Mouse (Mus musculus): ENCODE data around the gene Abcc6.
A peak's percentile ranks its signal among the peaks of the same experiment; 100 is the strongest.

DNA sequence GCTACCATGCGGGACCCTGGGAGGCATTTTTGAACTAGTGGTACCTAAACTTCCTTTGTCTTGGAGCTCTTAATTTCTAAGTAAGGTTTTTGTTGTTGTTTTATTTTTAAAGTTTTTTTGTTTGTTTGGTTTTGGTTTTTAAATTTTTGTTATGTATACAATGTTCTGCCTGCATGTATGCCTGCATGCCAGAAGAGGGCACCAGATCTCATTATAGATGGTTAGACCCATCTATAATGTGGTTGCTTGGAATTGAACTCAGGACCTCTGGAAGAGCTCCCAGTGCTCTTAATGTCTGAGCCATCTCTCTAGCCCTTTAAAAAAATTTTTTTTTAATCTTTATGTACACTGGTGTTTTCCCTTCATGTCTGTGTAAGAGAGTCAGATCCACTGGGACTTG, 100.4 kb downstream of the Abcc6 start:
- no peak for TF ChIP-seq HCFC1 (IDR thresholded peaks at IDR 0.05; ENCODE audit: low read depth, low read length)
- TF ChIP-seq MAFK (IDR thresholded peaks at IDR 0.05; ENCODE audit: insufficient replicate concordance, low read length), result no peak
- TF ChIP-seq UBTF (IDR thresholded peaks at IDR 0.05; ENCODE audit: low read depth, low read length), result no peak
- TF ChIP-seq CTCF (conservative IDR thresholded peaks at IDR 0.05 in 1 of 2, IDR thresholded peaks at IDR 0.05 in 1 of 2; ENCODE audit: low read depth in 2 of 2, low read length in 2 of 2), result peak in 1 of 2 experiments; percentile 39; a peak in 2 of 4 replicates
- TF ChIP-seq RAD21 (IDR thresholded peaks at IDR 0.05; ENCODE audit: low read depth, low read length), result no peak
- no peak for TF ChIP-seq E2F4 (IDR thresholded peaks at IDR 0.05; ENCODE audit: insufficient replicate concordance, low read depth, low read length)
- no peak for TF ChIP-seq EP300 (IDR thresholded peaks at IDR 0.05; ENCODE audit: low read length)
- no peak for TF ChIP-seq MEF2A (IDR thresholded peaks at IDR 0.05; ENCODE audit: borderline replicate concordance, low read depth, low read length)
- no peak for TF ChIP-seq ETS1 (conservative IDR thresholded peaks at IDR 0.05; ENCODE audit: low read depth, low read length)
- no peak for TF ChIP-seq MAX (IDR thresholded peaks at IDR 0.05; ENCODE audit: low read length)
